Mouse (Mus musculus) intestine, embryonic 15.5 days (tissue): Measurements from ENCODE around the gene Jph2. TPM values are rescaled to one million over a fixed set of nuclear protein-coding genes. Genes with fewer than 3 reads are reported as not detected.

Experiments
- ATAC-seq: fragments of 200-750 bp; cut with Nextera tagmentation; 2 replicates; pipeline ENCODE4 v1.8.0; 2017; ENCODE audit warnings: moderate TSS enrichment, moderate library complexity
- H3K27ac ChIP-seq: fragments of 300-500 bp; sonication (generic); 2 replicates; pipeline ENCODE4 v1.5.1; 2015; ENCODE audit warnings: mild to moderate bottlenecking, inconsistent platforms
- H3K27me3 ChIP-seq: fragments of 300-500 bp; sonication (generic); replicated peaks from 2 replicates; pipeline ENCODE4 v1.6.1; 2015; ENCODE audit warnings: inconsistent platforms
- H3K36me3 ChIP-seq: fragments of 300-500 bp; sonication (generic); 2 replicates; pipeline ENCODE4 v1.6.1; 2015; ENCODE audit warnings: inconsistent platforms
- H3K4me1 ChIP-seq: fragments of 300-500 bp; sonication (generic); replicated peaks from 2 replicates; pipeline ENCODE4 v1.6.1; 2015; ENCODE audit warnings: inconsistent platforms
- H3K4me2 ChIP-seq: fragments of 300-500 bp; sonication (generic); replicated peaks from 2 replicates; pipeline ENCODE4 v1.6.1; 2015; ENCODE audit warnings: mild to moderate bottlenecking, inconsistent platforms
- H3K4me3 ChIP-seq: fragments of 300-500 bp; sonication (generic); replicated peaks from 2 replicates; pipeline ENCODE4 v1.5.1; 2015; ENCODE audit warnings: inconsistent platforms
- H3K9ac ChIP-seq: fragments of 300-500 bp; sonication (generic); 2 replicates; pipeline ENCODE4 v1.6.1; 2015; ENCODE audit warnings: inconsistent platforms
- H3K9me3 ChIP-seq: fragments of 300-500 bp; sonication (generic); 2 replicates; pipeline ENCODE4 v1.6.1; 2016; ENCODE audit warnings: inconsistent platforms
- WGBS: fragments of 180-500 bp; shearing (Covaris S2); methylation state at CpG from one replicate; pipeline ENCODE4 v1.1.7; 2015; 5-methylcytosine and 5-hydroxymethylcytosine counted together
- polyA plus RNA-seq: library from polyadenylated mRNA; unstranded; fragments of >200 nt; fragmentation: Nextera tagmentation; extraction: Ambion mirVana; gene quantifications from 2 replicates; pipeline ENCODE4 v1.2.1, GENCODE M21; 2015

Jph2 gene
- polyA plus RNA-seq, 1 experiment from 2014 or later = 9.8 TPM

GRCm38 (mm10) chr2:163355666-163356065 is 42.1 kb downstream of the Jph2 start:
- no peaks in the 10 kb centered on the region for H3K27me3 ChIP-seq
- H3K4me3 ChIP-seq = no peak overlapping the region
- no peak overlapping the region for H3K27ac ChIP-seq
- 82% methylated on average over 8 of the region's 8 CpGs for WGBS
- H3K36me3 ChIP-seq = no peaks in the 10 kb centered on the region
- ATAC-seq = no peak
- H3K9me3 ChIP-seq = no peaks in the 10 kb centered on the region
- H3K4me2 ChIP-seq = no peak overlapping the region
- H3K4me1 ChIP-seq = 0 out of 2 replicates have a peak, but pooled peaks cover 8% of the 10 kb centered on the region
- no peak overlapping the region for H3K9ac ChIP-seq

DNA sequence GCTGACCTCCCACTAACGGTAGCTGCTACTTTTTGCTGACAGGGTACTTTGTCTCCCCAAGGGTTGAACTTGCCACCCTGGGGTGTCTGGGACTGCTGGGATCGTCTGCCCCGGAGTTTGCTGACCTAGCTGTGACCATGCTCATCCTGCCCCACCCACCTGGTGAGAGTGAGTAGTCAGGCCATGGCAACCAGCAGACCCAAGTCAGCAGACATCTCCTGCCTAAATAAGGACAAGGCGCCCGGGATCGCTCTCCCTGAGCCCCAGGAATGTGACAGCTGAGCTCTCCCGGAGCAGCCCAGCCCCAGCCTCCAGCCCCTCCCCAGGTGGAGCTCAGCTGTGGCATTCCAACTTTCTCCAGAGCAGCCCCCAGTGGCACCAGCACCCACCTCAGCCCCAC is 44.1 kb downstream of the Jph2 start:
- 10% methylated on average over 7 of the region's 7 CpGs for WGBS
- ATAC-seq = peak; percentile 74
- Histone ChIP-seq H3K27me3 (no peaks in the 10 kb centered on the region), H3K9ac (no peak overlapping the region), H3K4me1 (peaks cover 17% of the 10 kb centered on the region; the same call in 1 of the 2 replicates), H3K27ac (peak overlapping the region; percentile 74), H3K4me3 (no peak overlapping the region), H3K9me3 (no peaks in the 10 kb centered on the region), H3K4me2 (no peak overlapping the region), H3K36me3 (no peaks in the 10 kb centered on the region)

DNA sequence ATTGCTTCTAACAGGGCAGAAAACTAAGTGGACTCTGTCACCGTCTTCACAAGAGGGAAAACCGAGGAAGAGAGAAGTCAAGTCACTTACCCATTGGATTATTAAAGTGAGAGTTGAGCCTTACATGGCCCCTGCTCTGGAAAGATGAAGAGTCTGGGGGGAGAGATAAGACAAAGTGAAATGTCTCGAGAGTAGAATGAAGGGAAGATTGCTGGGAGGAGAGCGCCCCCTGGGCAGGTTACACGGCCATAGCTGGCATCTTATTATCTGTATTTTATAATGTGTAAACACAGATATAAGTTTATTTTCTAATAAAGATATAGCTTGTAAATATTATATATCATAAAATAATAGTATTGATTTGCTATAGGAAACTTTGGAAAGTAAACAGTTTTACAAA is 47.4 kb downstream of the Jph2 start:
- no peak for ATAC-seq
- H3K9me3 ChIP-seq = no peaks in the 10 kb centered on the region

GRCm38 (mm10) chr2:163349411-163349810 is 48.4 kb downstream of the Jph2 start:
- Histone ChIP-seq H3K4me2 (no peak overlapping the region), H3K27ac (peak overlapping the region; percentile 79), H3K4me1 (peaks cover 17% of the 10 kb centered on the region; the same call in 1 of the 2 replicates), H3K36me3 (no peaks in the 10 kb centered on the region), H3K4me3 (no peak overlapping the region), H3K27me3 (no peaks in the 10 kb centered on the region), H3K9me3 (no peaks in the 10 kb centered on the region), H3K9ac (no peak overlapping the region)
- 39% methylated on average over 9 of the region's 9 CpGs for WGBS
- peak; percentile 71 for ATAC-seq

More for the DNA sequence above, 47.4 kb downstream of the Jph2 start:
- Histone ChIP-seq H3K4me1 (peaks cover 17% of the 10 kb centered on the region; the same call in 1 of the 2 replicates), H3K27ac (peak overlapping the region; percentile 79; the same call in 1 of the 2 replicates), H3K4me3 (no peak overlapping the region), H3K27me3 (no peaks in the 10 kb centered on the region), H3K4me2 (no peak overlapping the region), H3K36me3 (no peaks in the 10 kb centered on the region), H3K9ac (no peak overlapping the region)
- 52% methylated on average over 5 of the region's 5 CpGs for WGBS

DNA sequence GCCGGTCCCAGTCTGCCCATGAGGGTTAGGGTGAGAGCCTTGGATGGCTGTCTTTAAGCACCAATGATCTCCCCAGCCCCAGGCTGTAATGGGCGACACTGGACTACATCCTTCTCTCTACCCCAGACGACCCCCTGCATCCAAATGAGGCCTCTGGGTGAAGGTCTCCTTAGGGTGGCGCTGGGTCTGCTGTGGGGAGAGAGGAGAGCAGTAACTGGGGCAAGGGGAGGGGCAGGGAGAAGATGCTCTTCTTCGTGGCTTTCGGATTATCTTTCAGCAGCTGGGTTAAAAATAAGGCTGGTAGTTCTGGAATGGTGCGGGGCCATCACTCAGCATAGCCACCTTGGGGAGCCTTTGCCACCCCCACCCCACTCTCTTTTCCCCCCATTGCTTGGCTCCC is 49.1 kb downstream of the Jph2 start:
- H3K27me3 ChIP-seq = no peaks in the 10 kb centered on the region
- no peak overlapping the region for H3K4me2 ChIP-seq
- no peaks in the 10 kb centered on the region for H3K36me3 ChIP-seq
- H3K9ac ChIP-seq = no peak overlapping the region
- H3K9me3 ChIP-seq = no peaks in the 10 kb centered on the region
- H3K4me3 ChIP-seq = no peak overlapping the region
- WGBS = 72% methylated on average over 7 of the region's 7 CpGs
- ATAC-seq = no peak
- H3K27ac ChIP-seq = peak overlapping the region; percentile 67
- peaks cover 12% of the 10 kb centered on the region; the same call in 1 of the 2 replicates for H3K4me1 ChIP-seq

DNA sequence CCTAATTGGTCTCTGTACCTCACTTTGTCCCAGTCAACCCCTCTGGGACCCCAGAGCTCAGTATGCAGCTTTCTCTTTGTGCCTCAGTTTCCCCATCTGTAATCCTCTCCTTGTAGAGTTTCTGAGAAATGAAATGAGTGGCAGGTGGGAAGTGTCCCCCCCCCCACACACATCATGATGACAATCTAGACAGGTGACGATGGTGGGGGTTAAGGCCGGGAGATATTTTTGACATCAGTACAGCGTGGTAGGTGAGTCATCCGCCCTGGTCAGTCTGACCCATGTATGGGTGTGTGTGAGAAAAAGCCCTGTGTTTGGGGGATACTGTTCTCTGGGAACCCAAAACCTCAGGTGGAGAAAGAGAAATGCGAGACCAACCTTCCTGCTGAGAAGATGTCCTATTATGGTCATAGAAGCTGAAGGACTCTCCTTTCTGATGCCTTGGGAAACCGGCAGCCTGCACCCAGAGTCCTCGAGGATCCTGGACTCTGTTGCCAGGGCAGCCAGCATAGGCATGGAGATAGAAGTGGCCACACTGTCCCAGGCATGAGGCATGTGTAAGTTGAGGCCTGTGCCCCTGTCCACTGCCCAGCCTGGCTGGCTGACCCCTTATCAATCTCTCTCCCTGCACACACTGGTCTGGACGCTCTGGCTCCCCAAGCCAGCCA is 50.1 kb downstream of the Jph2 start:
- no peak overlapping the region for H3K27ac ChIP-seq
- no peaks in the 10 kb centered on the region for H3K36me3 ChIP-seq
- ATAC-seq = no peak
- peaks cover 9% of the 10 kb centered on the region; the same call in 1 of the 2 replicates for H3K4me1 ChIP-seq
- H3K27me3 ChIP-seq = no peaks in the 10 kb centered on the region
- no peak overlapping the region for H3K4me3 ChIP-seq
- WGBS = 80% methylated on average over 8 of the region's 8 CpGs
- no peak overlapping the region for H3K9ac ChIP-seq
- H3K4me2 ChIP-seq = no peak overlapping the region
- no peaks in the 10 kb centered on the region for H3K9me3 ChIP-seq

DNA sequence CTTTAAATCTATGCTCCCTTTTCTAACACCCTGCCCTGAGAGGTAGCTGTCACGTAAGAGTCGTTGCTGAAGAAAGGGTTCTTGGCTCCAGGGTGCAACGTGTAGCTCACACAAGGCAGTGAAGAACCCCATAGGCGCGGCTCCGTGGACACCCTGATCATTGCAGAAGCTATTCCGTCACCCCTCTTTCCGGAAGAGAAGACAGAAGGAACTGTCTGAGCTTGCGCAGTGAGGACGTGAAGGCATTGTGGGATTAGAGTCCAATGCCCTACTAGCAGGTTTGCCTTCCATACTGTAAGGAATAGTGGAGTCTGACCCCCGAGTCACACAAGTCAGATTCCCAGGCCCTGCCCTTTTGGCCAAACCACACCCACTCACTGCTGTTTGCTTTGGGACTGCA is 51.3 kb downstream of the Jph2 start:
- Histone ChIP-seq H3K27ac (no peak overlapping the region), H3K4me2 (no peak overlapping the region), H3K4me3 (no peak overlapping the region), H3K4me1 (peaks cover 9% of the 10 kb centered on the region; the same call in 1 of the 2 replicates), H3K9me3 (no peaks in the 10 kb centered on the region), H3K9ac (no peak overlapping the region), H3K36me3 (no peaks in the 10 kb centered on the region), H3K27me3 (no peaks in the 10 kb centered on the region)
- 76% methylated on average over 11 of the region's 11 CpGs for WGBS
- ATAC-seq = no peak

DNA sequence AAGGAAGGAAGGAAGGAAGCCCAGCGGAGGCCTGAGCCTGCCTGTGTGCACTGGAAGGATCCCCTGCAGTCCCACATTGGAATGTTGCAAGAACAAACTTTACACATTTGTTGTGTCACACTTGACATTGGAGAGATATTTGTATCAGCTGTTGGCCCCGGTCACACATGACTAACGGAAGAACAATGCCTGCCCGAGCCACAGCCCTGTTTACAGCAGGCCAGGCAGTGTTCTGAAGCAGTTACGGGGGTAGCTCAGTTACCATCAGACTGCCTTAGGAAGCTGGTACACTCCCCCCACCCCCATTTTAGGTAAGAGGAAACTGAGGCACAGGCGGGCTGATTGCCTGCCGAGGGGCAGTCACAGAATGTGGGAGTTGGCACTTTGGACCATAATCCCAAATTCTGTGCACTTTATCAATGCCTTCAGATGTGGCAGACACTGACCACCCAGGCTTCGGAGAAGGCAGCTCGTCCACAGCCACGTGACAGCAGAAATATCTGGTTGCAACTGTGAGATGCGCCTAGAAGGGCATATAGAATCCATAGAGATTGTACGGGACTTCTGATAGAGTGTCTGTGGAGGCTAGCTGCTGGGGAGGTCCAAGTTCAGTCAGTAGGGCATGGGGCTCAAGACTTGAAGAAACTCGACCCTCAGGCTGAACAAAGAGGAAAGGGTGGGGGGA is 52.7 kb downstream of the Jph2 start:
- WGBS = 64% methylated on average over 13 of the region's 13 CpGs
- Histone ChIP-seq H3K4me1 (peaks cover 11% of the 10 kb centered on the region; the same call in 1 of the 2 replicates), H3K27ac (no peak overlapping the region), H3K9ac (no peak overlapping the region), H3K4me2 (no peak overlapping the region), H3K4me3 (no peak overlapping the region), H3K9me3 (no peaks in the 10 kb centered on the region), H3K27me3 (peaks cover 5% of the 10 kb centered on the region), H3K36me3 (no peaks in the 10 kb centered on the region)
- ATAC-seq = no peak

GRCm38 (mm10) chr2:163343671-163344070 is 54.1 kb downstream of the Jph2 start:
- Histone ChIP-seq H3K27me3 (peaks cover 20% of the 10 kb centered on the region), H3K9ac (no peak overlapping the region), H3K9me3 (no peaks in the 10 kb centered on the region), H3K36me3 (no peaks in the 10 kb centered on the region), H3K4me3 (no peak overlapping the region), H3K4me1 (peaks cover 10% of the 10 kb centered on the region; the same call in 1 of the 2 replicates), H3K27ac (no peak overlapping the region), H3K4me2 (no peak overlapping the region)
- 94% methylated on average over 4 of the region's 4 CpGs for WGBS
- no peak for ATAC-seq

GRCm38 (mm10) chr2:163340263-163340662 is 57.5 kb downstream of the Jph2 start:
- Histone ChIP-seq H3K27ac (no peak overlapping the region), H3K4me3 (no peak overlapping the region), H3K4me1 (peaks cover 10% of the 10 kb centered on the region; the same call in 1 of the 2 replicates), H3K9me3 (no peaks in the 10 kb centered on the region), H3K36me3 (no peaks in the 10 kb centered on the region), H3K4me2 (no peak overlapping the region), H3K9ac (no peak overlapping the region), H3K27me3 (peaks cover 36% of the 10 kb centered on the region)
- peak; percentile 80 for ATAC-seq
- 26% methylated on average over 9 of the region's 9 CpGs for WGBS

GRCm38 (mm10) chr2:163332368-163333055 is 65.3 kb downstream of the Jph2 start:
- no peaks in the 10 kb centered on the region for H3K36me3 ChIP-seq
- H3K9ac ChIP-seq = no peak overlapping the region
- no peaks in the 10 kb centered on the region for H3K4me1 ChIP-seq
- WGBS = 74% methylated on average over 13 of the region's 13 CpGs
- H3K27me3 ChIP-seq = peaks cover 4% of the 10 kb centered on the region
- no peak overlapping the region for H3K27ac ChIP-seq
- ATAC-seq = no peak
- H3K9me3 ChIP-seq = no peaks in the 10 kb centered on the region
- no peak overlapping the region for H3K4me3 ChIP-seq
- no peak overlapping the region for H3K4me2 ChIP-seq

GRCm38 (mm10) chr2:163331423-163331822 is 66.4 kb downstream of the Jph2 start:
- WGBS = 82% methylated on average over 6 of the region's 6 CpGs
- Histone ChIP-seq H3K4me2 (no peak overlapping the region), H3K9me3 (no peaks in the 10 kb centered on the region), H3K9ac (no peak overlapping the region), H3K4me1 (no peaks in the 10 kb centered on the region), H3K4me3 (no peak overlapping the region), H3K27ac (no peak overlapping the region), H3K36me3 (no peaks in the 10 kb centered on the region), H3K27me3 (0 out of 2 replicates have a peak, but pooled peaks cover 3% of the 10 kb centered on the region)
- ATAC-seq = no peak
